Mouse (Mus musculus): Measurements from ENCODE around the gene Tulp4. TPM values are rescaled to one million over a fixed set of nuclear protein-coding genes. Genes with fewer than 3 reads are reported as not detected.
"Not testable (repeated sequence)": the region's sequence is repeated elsewhere in the genome, so short reads cannot be mapped to it uniquely, and the experiment has no call there.

The Tulp4 gene
- total RNA-seq, 2 experiments from 2014 or later, result 355 to 366 TPM

DNA sequence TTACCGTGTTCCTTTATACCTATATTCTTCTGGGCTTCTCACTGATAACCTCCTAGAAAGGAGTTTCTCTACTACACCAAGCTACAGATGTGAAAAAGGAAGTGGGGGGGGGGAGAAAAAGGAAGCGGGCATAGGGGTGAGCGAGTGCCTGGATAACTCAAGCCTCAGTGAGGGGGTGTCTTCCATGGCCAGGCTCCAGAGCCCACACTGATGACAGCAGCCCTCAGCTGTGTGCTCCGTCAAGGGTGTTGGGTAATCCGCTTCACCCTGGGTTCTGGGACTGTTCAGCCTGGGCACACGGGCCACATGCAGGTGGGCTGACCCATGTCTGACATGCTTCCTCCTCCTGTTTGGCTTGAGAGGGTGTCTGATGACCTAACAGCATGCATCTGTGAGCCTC, 165.7 kb downstream of the Tulp4 start:
- DNase-seq (ENCODE audit: low spot score in 2 of 2), result not testable (repeated sequence)

DNA sequence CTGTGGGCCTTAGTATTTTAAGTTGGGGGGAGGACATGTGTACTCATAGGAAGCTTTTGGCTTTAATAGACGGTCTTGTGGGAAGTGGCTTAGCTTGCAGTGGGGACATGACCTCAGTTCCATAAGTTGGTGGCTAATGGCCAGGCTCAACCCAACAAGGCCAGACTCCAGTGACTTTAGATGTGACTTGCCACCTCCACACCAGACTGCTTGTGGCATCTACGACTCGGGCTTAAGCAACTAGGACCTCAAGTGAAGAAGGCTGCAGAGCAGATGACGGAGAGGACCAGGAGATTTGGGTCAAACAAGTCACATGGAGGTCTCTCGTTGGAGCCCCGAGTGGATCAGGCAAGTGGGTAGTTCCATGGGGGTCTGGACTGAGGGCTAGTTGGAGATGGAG, 168.5 kb downstream of the Tulp4 start:
- DNase-seq (ENCODE audit: low spot score in 2 of 2), result not testable (repeated sequence)

DNA sequence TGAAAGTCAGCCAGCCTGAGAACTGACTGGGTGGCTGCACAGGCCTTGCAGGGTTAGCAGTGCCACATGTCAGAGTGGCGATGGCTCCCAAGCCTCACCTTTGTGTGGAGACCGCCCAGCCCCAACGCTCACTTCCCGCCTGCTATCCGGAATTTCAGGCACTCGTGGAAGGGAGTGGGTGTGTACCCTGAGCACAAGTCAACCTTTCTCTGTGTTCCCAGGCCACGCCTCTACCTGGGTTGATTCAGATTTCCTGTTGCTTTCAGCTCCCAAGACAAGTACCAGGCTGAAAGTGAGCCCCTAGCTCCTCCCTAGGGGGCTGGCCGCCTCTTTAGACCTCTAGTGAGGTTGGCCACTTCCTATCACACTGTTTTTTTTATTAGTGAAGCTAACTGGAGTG, 173.0 kb downstream of the Tulp4 start:
- not testable (repeated sequence) for DNase-seq (ENCODE audit: low spot score in 2 of 2)

DNA sequence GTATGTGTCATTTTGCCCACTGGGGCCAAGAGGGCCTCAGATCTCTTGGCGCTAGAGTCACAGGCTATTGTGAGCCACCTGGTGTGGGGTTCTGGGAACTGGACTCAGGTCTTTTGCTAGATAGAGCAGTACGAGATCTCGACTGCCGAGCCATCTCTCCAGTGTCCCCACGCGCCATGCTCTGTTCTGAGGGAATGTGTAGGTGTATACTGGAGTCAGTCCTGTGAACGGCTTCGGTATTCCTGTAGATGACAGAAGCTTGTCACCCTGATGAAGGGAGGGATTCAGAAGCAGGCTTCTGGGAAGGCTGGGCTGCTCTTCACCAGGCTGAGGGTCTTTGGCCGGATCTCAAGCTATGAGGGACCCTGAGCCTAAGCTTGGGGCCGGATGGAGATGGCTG, 173.5 kb downstream of the Tulp4 start:
- DNase-seq (ENCODE audit: low spot score in 2 of 2), result not testable (repeated sequence)

DNA sequence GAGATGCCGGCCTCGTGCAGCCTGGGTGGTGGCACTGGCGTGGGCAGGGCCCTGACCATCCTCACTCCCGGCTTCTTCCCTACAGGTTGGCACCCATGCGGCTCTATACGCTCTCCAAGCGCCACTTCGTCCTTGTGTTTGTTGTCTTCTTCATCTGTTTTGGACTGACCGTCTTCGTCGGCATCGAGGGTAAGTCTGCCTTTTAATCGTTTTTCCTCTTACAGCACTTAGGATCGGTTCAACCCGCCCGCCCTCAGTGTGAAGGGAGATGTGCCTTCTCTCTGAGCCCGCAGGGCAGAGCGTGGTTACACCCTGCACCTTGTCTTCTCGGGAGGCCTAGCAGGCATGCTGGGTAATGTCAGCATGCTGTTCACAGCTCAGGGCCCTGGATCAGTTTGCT, 174.3 kb downstream of the Tulp4 start:
- DNase-seq (ENCODE audit: low spot score in 2 of 2), result peak in 1 of 2 experiments; percentile 3

DNA sequence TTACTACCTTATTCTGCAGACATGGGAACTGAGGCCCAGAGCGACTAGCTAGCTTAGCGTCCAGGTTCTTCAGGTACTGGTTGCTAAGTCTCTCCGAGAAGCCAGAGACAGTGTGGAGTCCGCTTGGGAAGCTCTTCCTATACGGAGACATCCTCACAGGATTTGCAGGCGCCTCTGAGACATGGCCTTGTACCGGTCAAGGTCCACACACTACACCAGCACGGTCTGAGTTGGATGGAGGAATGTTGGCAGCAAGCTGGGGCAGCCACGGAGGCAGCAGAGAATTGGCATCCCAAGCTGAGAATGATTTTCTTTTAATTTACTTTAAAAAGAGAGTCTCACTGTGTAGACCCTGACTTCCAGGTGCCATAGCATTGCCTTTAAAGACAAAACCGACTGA, 176.9 kb downstream of the Tulp4 start:
- not testable (repeated sequence) for DNase-seq (ENCODE audit: low spot score in 2 of 2)

DNA sequence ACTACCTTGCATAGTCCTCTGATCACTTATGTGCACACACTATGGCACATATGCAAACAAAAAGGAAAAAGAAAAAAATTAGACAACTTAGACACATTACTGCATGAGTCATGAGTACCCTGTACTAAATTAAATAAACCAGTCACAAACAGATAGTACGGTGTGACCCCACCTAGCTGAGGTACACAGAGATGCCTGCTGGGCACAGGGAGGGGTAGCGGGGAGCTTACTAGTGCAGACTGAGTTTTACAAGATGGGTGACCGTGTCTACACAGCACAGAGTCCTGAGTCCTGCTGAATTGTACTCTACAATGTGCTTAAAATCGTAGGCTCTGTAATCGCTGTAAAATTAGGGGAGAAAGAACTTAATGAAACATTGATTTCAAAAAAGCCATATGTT, 179.9 kb downstream of the Tulp4 start:
- not testable (repeated sequence) for DNase-seq (ENCODE audit: low spot score in 2 of 2)

DNA sequence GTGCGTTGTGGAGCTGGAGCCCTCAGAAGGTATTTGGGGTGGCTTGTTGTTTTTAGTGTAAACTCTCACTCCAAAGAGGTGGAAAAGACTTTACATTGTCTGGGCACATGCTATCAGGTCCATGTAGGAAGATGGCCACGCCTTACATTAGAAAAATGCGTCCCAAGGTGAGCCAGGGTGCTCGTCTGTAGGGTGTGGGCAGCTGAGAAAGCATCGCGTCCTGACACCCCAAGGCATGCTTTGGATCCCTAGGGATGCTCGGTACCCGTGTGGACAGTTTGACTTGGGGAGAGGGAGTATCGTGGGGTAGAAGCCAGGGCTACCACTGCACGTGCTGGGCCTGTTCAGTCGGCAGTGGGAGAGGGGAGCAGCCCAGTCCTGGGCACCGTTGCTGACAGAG, 182.8 kb downstream of the Tulp4 start:
- DNase-seq (ENCODE audit: low spot score in 2 of 2), result not testable (repeated sequence)

DNA sequence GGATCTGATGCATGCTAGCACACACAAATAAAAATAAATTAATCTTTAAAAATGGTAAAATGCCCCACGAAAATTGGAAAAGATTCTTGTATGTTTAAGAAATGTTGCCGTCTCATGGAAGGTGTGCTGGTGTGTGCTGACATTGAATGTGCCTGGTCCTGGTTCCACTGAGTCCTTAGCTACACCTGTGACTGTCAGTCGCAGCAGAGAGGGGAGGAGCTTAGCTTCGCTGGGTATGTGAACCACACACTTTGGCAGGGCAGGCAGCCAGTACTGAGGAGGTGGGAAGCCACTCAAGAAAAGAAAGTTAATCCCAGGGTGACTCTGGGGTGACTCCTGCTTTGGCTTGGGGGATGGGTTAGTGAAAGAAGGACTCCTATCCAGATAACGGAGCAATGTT, 187.6 kb downstream of the Tulp4 start:
- DNase-seq (ENCODE audit: low spot score in 2 of 2), result not testable (repeated sequence)

DNA sequence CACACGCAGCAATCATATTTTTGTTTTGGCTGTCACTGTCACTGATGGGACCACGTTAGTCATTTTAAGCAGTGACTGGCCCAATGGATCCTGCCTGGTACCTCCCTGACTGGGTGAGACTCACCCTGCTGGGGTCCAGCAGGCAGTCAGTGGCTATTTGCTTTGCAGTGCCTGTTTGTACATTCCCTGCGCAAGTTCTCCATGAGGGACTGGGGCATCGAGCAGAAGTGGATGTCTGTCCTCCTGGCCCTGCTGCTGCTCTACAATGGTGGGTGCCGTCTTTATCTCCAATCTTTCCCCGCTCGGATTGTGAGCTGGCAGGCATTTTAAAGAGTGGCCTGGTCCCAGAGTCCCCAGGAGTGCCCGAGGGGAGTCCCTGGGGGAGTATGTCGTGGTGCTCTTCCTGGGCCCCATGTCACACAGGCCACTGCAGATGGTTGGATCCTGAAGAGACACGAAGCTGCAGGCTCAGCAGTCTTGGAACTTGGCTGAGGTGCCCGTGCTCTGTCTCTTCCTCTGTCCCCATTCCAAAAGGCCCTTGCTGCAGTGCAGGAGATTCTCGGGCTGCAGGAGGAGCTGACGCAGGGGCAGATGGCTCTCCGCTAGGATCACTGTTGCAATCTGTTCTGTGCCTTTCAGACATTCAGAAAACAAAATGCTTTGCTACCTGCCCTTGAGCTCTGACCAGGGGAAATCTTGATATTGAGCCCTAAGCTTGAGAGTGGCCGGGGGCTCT, 191.0 kb downstream of the Tulp4 start:
- not testable (repeated sequence) for DNase-seq (ENCODE audit: low spot score in 2 of 2)

DNA sequence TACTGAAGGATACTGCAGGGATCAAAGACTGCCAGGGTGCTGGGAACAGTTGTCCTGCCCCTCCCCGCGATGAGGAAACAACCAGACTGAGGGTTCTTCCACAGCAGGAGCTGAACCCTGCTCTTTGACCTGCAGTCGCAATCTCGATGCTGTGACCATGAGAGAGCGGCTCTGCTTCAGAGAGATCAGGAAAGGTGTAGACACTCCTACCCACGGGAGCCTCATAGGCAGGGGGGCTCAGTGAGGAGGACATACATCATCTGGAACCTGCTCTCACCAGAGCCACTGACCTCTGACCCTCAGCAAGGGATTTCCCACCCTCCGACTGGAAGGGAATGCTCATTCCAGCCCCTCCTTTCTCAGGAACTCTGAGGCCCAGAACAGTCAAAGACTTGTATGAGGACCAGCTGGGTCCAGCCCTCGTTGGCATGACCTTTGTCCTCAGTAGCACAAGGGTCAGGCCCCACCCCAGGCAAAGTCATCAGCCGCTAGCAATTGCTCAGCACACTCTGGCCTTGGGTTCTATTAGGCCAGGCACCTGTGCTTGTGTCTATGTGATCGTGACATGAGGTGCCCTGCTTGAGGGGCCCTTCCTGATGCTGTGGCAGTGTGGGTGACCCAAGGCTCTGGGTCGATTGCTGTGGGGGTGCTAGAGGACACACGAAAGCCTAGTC, 194.1 kb downstream of the Tulp4 start:
- DNase-seq (ENCODE audit: low spot score in 2 of 2), result not testable (repeated sequence)

Small RNA genes lying within 50 kb of the gene (microRNA-seq; reads per million reads assigned to microRNA genes)
- gene Gm22774, result 0 reads per million in 2 experiments

Other genes starting within 250 kb of the Tulp4 start
- 100 to 1,000 TPM; 121 to 135 TPM for gene Synj2, start 165.2 kb upstream of the Tulp4 start, total RNA-seq (2021)
- gene Serac1, start 26.7 kb upstream of the Tulp4 start, total RNA-seq (2021), result 10 to 100 TPM; 16.1 to 17.3 TPM
- 100 to 1,000 TPM; 104 to 113 TPM for gene Gtf2h5, start 26.7 kb upstream of the Tulp4 start, total RNA-seq (2021)
- 10 to 100 TPM; 58.9 to 59.5 TPM for gene Tmem181a, start 150.4 kb downstream of the Tulp4 start, total RNA-seq (2021)
- 10 to 100 TPM; 12.2 to 13.8 TPM for gene Dynlt1a, start 211.1 kb downstream of the Tulp4 start, total RNA-seq (2021)

Data from left cerebral cortex, adult 18-20 months (tissue).